Mouse (Mus musculus): ENCODE measurements around the gene Mapkapk5. TPM values are rescaled to one million over a fixed set of nuclear protein-coding genes. Genes with fewer than 3 reads are reported as not detected.
"Not testable (repeated sequence)": the region's sequence is repeated elsewhere in the genome, so short reads cannot be mapped to it uniquely, and the experiment has no call there.

The Mapkapk5 gene
- total RNA-seq, 2 experiments from 2014 or later: 70.2 to 77.1 TPM

- no peak for DNase-seq (ENCODE audit: low spot score)
- intact Hi-C loops (cut with DNase I): no loop called here
Measured at GRCm38 (mm10) chr5:121506846-121507245, 38.9 kb downstream of the Mapkapk5 start.

- intact Hi-C loops (cut with DNase I): no loop called here
- no peak for DNase-seq (ENCODE audit: low spot score)
Measured at GRCm38 (mm10) chr5:121503231-121503630, 42.5 kb downstream of the Mapkapk5 start, which contains the start of gene Adam1b. TSS of gene Adam1b (minus strand) at chr5:121503435.

GRCm38 (mm10) chr5:121501424-121501996 is 44.2 kb downstream of the Mapkapk5 start:
- intact Hi-C loops (cut with DNase I): not testable (repeated sequence)

GRCm38 (mm10) chr5:121500719-121501118 is 45.0 kb downstream of the Mapkapk5 start:
- no peak for DNase-seq (ENCODE audit: low spot score)
- intact Hi-C loops (cut with DNase I): no loop called here

More at GRCm38 (mm10) chr5:121501424-121501996, 44.2 kb downstream of the Mapkapk5 start:
- not testable (repeated sequence) for DNase-seq (ENCODE audit: low spot score)

GRCm38 (mm10) chr5:121493305-121493704 is 52.4 kb downstream of the Mapkapk5 start:
- intact Hi-C loops (cut with DNase I): no loop called here
- DNase-seq (ENCODE audit: low spot score): no peak

- intact Hi-C loops (cut with DNase I): no loop called here
- DNase-seq (ENCODE audit: low spot score): no peak
Measured at GRCm38 (mm10) chr5:121484801-121485200, 60.9 kb downstream of the Mapkapk5 start.

- DNase-seq (ENCODE audit: low spot score): no peak
- intact Hi-C loops (cut with DNase I): loop anchor here (2.0 to 5.0 kb wide), 2 partner anchors 27 to 35 kb away; partner anchors contain the start of gene Tmem116
Measured at GRCm38 (mm10) chr5:121477680-121478079, 68.0 kb downstream of the Mapkapk5 start.

GRCm38 (mm10) chr5:121476040-121476439 is 69.7 kb downstream of the Mapkapk5 start:
- intact Hi-C loops (cut with DNase I): loop anchor here (2.0 to 5.0 kb wide), 2 partner anchors 25 to 34 kb away; partner anchors contain the start of gene Tmem116

More at GRCm38 (mm10) chr5:121476040-121476439, 69.7 kb downstream of the Mapkapk5 start:
- DNase-seq (ENCODE audit: low spot score): no peak

Other genes starting within 250 kb of the Mapkapk5 start
- 10 to 100 TPM; 48.1 to 51.3 TPM for gene Trafd1, start 160.3 kb downstream of the Mapkapk5 start, total RNA-seq (2021)
- gene Naa25, start 148.0 kb downstream of the Mapkapk5 start, total RNA-seq (2021): 10 to 100 TPM; 19.9 TPM
- gene Tmem116, start 94.0 kb downstream of the Mapkapk5 start, total RNA-seq (2021): 10 to 100 TPM in 1 of 2 experiments, 1 to 10 TPM in 1; 8.2 to 10.1 TPM
- 10 to 100 TPM; 83.2 to 84.7 TPM for gene Erp29, start 93.4 kb downstream of the Mapkapk5 start, total RNA-seq (2021)
- not detected for gene Adam1b, start 42.5 kb downstream of the Mapkapk5 start, total RNA-seq (2021)
- gene Adam1a, start 423 bp downstream of the Mapkapk5 start, total RNA-seq (2021): 1 to 10 TPM; 1.8 to 2.4 TPM
- not detected for gene Gm42878, start 423 bp downstream of the Mapkapk5 start, total RNA-seq (2021)
- 100 to 1,000 TPM; 247 TPM for gene Aldh2, start 47.9 kb upstream of the Mapkapk5 start, total RNA-seq (2021)
- 10 to 100 TPM; 54.1 to 60.7 TPM for gene Acad12, start 73.0 kb upstream of the Mapkapk5 start, total RNA-seq (2021)
- 10 to 100 TPM; 18.6 to 21.7 TPM for gene Acad10, start 114.6 kb upstream of the Mapkapk5 start, total RNA-seq (2021)
- 10 to 100 TPM; 26.7 to 27.0 TPM for gene Brap, start 114.7 kb upstream of the Mapkapk5 start, total RNA-seq (2021)
- 100 to 1,000 TPM; 148 to 159 TPM for gene Atxn2, start 165.4 kb upstream of the Mapkapk5 start, total RNA-seq (2021)